Mouse (Mus musculus) lung, postnatal 0 days (tissue): ENCODE measurements around the gene Arhgef18. TPM values are rescaled to one million over a fixed set of nuclear protein-coding genes. Genes with fewer than 3 reads are reported as not detected.
A peak's percentile ranks its signal among the peaks of the same experiment; 100 is the strongest.

Source experiments
- ATAC-seq: fragments of 200-750 bp; cut with Nextera tagmentation; 2 replicates; pipeline ENCODE4 v1.8.0; 2017; ENCODE audit warnings: moderate library complexity
- DNase-seq: peaks from one replicate; pipeline ENCODE4 v3.0.0-alpha.2; 2016; ENCODE audit warnings: low spot score
- H3K27ac ChIP-seq: fragments of 300-500 bp; sonication (generic); 2 replicates; pipeline ENCODE4 v1.5.1; 2014; ENCODE audit warnings: antibody characterized with exemption, mild to moderate bottlenecking, low read length, mixed read lengths
- H3K27me3 ChIP-seq: fragments of 300-500 bp; sonication (generic); replicated peaks from 2 replicates; pipeline ENCODE4 v1.6.1; 2014; ENCODE audit warnings: low read length, mixed read lengths; ENCODE audit not compliant: insufficient read depth
- H3K36me3 ChIP-seq: fragments of 300-500 bp; sonication (generic); 2 replicates; pipeline ENCODE4 v1.6.1; 2014; ENCODE audit warnings: low read length, mixed read lengths; ENCODE audit not compliant: insufficient read depth
- H3K4me1 ChIP-seq: fragments of 300-500 bp; sonication (generic); 2 replicates; pipeline ENCODE4 v1.6.1; 2014; ENCODE audit warnings: antibody characterized with exemption, low read depth, low read length, mixed read lengths; ENCODE audit not compliant: insufficient read depth
- H3K4me2 ChIP-seq: fragments of 300-500 bp; sonication (generic); replicated peaks from 2 replicates; pipeline ENCODE4 v1.6.1; 2014; ENCODE audit warnings: low read depth, mild to moderate bottlenecking, low read length, moderate library complexity, mixed read lengths
- H3K4me3 ChIP-seq: fragments of 300-500 bp; sonication (generic); 2 replicates; pipeline ENCODE4 v1.5.1; 2014; ENCODE audit warnings: low read depth, low read length
- H3K9ac ChIP-seq: fragments of 300-500 bp; sonication (generic); replicated peaks from 2 replicates; pipeline ENCODE4 v1.6.1; 2014; ENCODE audit warnings: low read depth, mild to moderate bottlenecking
- H3K9me3 ChIP-seq: fragments of 300-500 bp; sonication (generic); 2 replicates; pipeline ENCODE4 v1.6.1; 2016; ENCODE audit warnings: low read length, mixed read lengths
- CTCF ChIP-seq: IDR thresholded peaks from 2 replicates; pipeline ENCODE4 v1.5.1; 2016; ENCODE audit warnings: antibody characterized with exemption, mild to moderate bottlenecking
- EP300 ChIP-seq: IDR thresholded peaks from 2 replicates; pipeline ENCODE4 v1.6.1; 2016; ENCODE audit warnings: antibody characterized with exemption, mild to moderate bottlenecking, control low read depth
- WGBS: fragments of 180-500 bp; shearing (Covaris S2); extraction: QIAGEN DNeasy Blood & Tissue Kit; methylation state at CpG from one replicate; pipeline ENCODE4 v1.1.7; 2014; 5-methylcytosine and 5-hydroxymethylcytosine counted together
- polyA plus RNA-seq: library from polyadenylated mRNA; unstranded; fragments of >200 nt; fragmentation: Nextera tagmentation; extraction: Ambion mirVana; gene quantifications from 2 replicates; pipeline ENCODE4 v1.2.1, GENCODE M21; 2015

Gene Arhgef18
- polyA plus RNA-seq, 1 experiment from 2014 or later = 5.8 TPM

DNA sequence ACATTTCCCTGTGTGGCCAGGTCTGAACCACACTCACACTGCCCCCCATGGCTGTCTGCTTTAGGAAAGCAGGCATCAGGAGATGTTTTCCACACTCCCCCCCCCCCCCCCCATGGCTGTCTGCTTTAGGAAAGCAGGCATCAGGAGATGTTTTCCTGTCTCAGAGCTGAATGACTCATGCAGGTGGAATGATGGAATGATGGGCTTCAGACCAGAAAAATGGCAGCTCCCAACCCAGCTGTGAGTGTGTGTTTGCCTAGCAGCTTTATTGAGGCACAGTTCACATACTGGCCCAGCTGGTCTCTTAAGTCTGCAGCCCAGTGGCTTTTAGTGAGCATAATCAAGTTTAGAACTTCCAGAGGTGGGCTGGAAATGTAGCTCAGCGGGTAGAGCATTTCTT, 25.3 kb downstream of the Arhgef18 start:
- peak; percentile 77 for ATAC-seq

DNA sequence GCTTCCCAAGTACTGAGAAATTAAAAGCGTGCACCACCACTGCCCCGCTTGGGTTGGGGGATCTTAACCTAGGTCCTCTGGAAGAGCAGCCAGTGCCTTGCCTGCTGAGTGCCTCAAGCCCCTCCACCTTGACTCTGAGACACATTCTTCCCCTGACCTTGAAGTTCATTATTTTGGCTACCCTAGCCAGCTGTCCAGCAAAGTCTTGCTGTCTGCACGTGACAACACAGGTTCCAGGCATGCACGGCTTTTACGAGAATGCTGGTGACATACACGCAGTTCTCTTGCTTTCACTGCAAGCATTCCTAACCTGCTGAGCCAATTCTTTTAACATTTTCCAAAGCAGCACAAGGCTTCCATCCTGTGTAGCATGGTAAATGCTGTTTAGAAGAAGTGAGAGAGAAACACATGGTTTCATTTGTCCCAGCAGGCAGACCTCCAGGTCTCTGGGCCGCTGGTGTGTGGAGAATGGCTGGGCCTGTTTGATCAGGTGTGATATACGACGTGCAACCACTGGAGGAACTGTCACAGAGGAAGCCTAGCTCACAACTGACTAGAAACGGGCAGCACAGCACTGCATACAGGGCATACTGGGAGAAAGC, 27.4 kb downstream of the Arhgef18 start:
- Histone ChIP-seq H3K4me1 (peaks cover 8% of the 10 kb centered on the region), H3K27me3 (no peaks in the 10 kb centered on the region), H3K9me3 (no peaks in the 10 kb centered on the region), H3K27ac (no peak overlapping the region), H3K4me3 (no peak overlapping the region), H3K9ac (no peak overlapping the region), H3K36me3 (no peaks in the 10 kb centered on the region), H3K4me2 (no peak overlapping the region)
- ATAC-seq (no peak), DNase-seq (no peak)
- 69% methylated on average over 10 of the region's 10 CpGs for WGBS
- no peak for TF ChIP-seq CTCF
- no peak for TF ChIP-seq EP300

More for the DNA sequence above, 25.3 kb downstream of the Arhgef18 start:
- no peak overlapping the region for H3K27ac ChIP-seq
- no peak overlapping the region for H3K9ac ChIP-seq
- no peak overlapping the region for H3K4me3 ChIP-seq
- no peaks in the 10 kb centered on the region for H3K36me3 ChIP-seq
- no peaks in the 10 kb centered on the region for H3K9me3 ChIP-seq
- H3K4me2 ChIP-seq = no peak overlapping the region
- 94% methylated on average over 1 of the region's 1 CpGs for WGBS
- peaks cover 8% of the 10 kb centered on the region for H3K4me1 ChIP-seq
- TF ChIP-seq EP300 (0 out of 2 replicates have a peak, but pooled peaks have one; percentile 28), CTCF (no peak)
- DNase-seq = peak; percentile 56
- no peaks in the 10 kb centered on the region for H3K27me3 ChIP-seq

DNA sequence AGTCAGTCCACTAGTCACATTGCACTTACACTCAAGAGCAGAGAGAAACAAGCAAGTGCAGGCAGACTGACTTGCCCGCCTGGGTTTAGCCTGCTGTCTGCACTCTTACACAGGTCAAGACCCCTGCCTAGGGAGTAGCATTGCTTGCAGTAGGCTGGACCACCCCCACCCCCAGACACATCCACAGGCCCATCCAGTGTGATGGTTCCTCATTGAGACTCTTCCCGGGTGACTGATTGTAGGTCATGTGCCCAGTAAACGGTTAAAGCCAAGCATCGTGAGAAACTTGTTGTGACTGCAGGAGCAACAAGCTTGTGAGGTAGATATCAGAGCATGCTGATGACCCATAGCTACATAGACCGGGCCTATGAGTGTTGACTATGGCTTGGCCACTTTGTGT, 28.7 kb downstream of the Arhgef18 start:
- Histone ChIP-seq H3K9me3 (no peaks in the 10 kb centered on the region), H3K9ac (no peak overlapping the region), H3K27me3 (no peaks in the 10 kb centered on the region), H3K4me2 (no peak overlapping the region), H3K27ac (no peak overlapping the region), H3K4me3 (no peak overlapping the region), H3K4me1 (peaks cover 8% of the 10 kb centered on the region), H3K36me3 (no peaks in the 10 kb centered on the region)
- no peak for ATAC-seq
- TF ChIP-seq CTCF (no peak), EP300 (no peak)
- WGBS = 90% methylated on average over 5 of the region's 5 CpGs
- DNase-seq = no peak

DNA sequence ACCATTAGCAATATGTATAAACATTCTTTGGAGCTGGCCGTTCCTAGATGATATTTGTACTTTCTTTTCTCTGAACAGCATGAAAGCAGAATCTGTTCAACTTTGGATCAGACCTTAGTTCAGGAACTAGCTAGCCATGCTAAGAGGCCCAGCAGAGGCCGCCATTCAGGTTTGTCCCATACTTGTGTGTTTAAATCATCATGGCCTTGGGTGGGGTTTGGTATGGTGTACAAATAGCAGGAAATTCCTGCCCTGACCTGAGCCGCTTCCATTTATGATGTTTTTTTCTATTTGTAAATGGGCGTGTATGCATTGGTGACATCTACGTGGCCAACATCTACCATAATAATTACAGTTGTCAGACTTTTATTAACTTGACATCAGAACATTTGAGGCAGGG, 32.4 kb downstream of the Arhgef18 start:
- no peak for TF ChIP-seq EP300
- no peak for TF ChIP-seq CTCF
- H3K4me2 ChIP-seq = no peak overlapping the region
- no peaks in the 10 kb centered on the region for H3K4me1 ChIP-seq
- WGBS = 62% methylated on average over 5 of the region's 5 CpGs
- DNase-seq = peak; percentile 17
- H3K27me3 ChIP-seq = no peaks in the 10 kb centered on the region
- no peak overlapping the region for H3K9ac ChIP-seq
- ATAC-seq = peak; percentile 35; the same call in 1 of the 2 replicates
- H3K27ac ChIP-seq = no peak overlapping the region
- H3K4me3 ChIP-seq = no peak overlapping the region
- peaks cover 13% of the 10 kb centered on the region; the same call in 1 of the 2 replicates for H3K36me3 ChIP-seq
- H3K9me3 ChIP-seq = no peaks in the 10 kb centered on the region

DNA sequence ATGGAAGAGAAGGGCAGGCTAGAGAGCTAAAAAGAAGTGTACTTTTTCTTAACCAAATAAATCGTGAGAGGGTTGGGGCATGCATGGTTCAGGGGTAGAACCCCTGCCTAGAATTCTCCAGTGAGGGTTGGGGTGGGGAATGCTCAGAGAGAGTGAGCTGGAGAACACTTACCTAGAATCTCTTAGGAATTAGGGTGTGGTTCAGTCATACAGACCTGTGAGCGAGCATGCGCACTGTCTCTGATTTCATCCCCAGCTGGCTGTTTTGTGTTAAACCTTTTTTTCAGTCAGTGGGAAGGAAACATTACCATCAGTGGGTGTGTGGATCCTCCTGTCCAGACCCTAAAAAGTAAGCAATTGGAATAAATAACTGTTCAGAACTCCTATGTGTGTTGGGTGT, 33.4 kb downstream of the Arhgef18 start:
- TF ChIP-seq CTCF = no peak
- no peak for TF ChIP-seq EP300
- H3K4me2 ChIP-seq = no peak overlapping the region
- peaks cover 13% of the 10 kb centered on the region; the same call in 1 of the 2 replicates for H3K36me3 ChIP-seq
- no peak overlapping the region for H3K27ac ChIP-seq
- no peak overlapping the region for H3K9ac ChIP-seq
- no peaks in the 10 kb centered on the region for H3K4me1 ChIP-seq
- H3K9me3 ChIP-seq = no peaks in the 10 kb centered on the region
- H3K4me3 ChIP-seq = no peak overlapping the region
- peak; percentile 41; the same call in 1 of the 2 replicates for ATAC-seq
- WGBS = 73% methylated on average over 3 of the region's 3 CpGs
- peak; percentile 50 for DNase-seq
- H3K27me3 ChIP-seq = no peaks in the 10 kb centered on the region

DNA sequence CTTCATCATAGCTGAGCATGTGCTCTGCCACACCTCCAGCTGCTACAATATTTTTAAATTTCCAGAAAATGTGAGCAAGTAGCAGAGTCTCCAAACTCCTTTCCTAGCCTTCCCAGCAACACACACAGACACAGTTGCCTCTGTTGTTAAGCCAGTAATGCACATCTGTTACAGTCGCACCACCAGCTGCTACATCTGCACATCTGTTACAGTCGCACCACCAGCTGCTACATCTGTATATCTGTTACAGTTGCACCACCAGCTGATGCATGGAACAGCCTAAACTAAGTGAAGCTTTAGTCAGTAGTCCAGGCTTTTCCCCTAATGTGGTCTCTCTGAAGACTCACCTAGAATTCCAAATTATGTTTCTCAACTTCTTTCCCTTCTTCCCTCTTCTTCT, 35.6 kb downstream of the Arhgef18 start:
- 78% methylated on average over 2 of the region's 2 CpGs for WGBS
- no peaks in the 10 kb centered on the region for H3K27me3 ChIP-seq
- DNase-seq (no peak), ATAC-seq (no peak)
- H3K27ac ChIP-seq = no peak overlapping the region
- no peak overlapping the region for H3K4me3 ChIP-seq
- H3K4me1 ChIP-seq = no peaks in the 10 kb centered on the region
- H3K36me3 ChIP-seq = peaks cover 20% of the 10 kb centered on the region; the same call in 1 of the 2 replicates
- H3K9me3 ChIP-seq = no peaks in the 10 kb centered on the region
- TF ChIP-seq EP300 = no peak
- TF ChIP-seq CTCF = no peak
- H3K9ac ChIP-seq = no peak overlapping the region
- no peak overlapping the region for H3K4me2 ChIP-seq
